In the genomic region with DNA sequence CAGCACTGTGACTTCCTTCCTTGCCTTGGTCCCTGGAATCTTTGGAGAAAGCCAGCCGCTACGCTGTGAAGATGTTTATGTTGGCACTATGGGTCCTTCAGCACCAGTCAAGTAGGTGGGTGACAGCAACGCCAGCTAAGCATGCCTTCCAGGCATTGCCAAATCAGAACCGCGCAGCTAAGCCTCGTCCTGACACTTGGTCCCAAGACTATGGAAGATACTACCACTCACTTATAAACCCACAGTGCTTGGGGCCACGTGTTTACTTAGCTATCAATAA, we compare ENCODE assay signal across 19 mouse cellular contexts.
DNase-seq lines count a peak whose midpoint lies in the region; ATAC-seq and TF ChIP-seq lines count a peak whose summit lies in the region.
"Had no signal": no experiment of that assay in that cellular context is flagged by ENCODE, and none has a peak within 500 bp of the region (broad histone marks: within the 10 kb centered on the region; RNA-seq: fewer than 3 reads in every experiment).

No protein-coding gene starts in this region.

- H3K4me1 ChIP-seq in heart, embryonic 10.5 days: peaks cover 40% of the 10 kb centered on the region
- peaks cover 2% of the 10 kb centered on the region; the same call in 1 of the 2 replicates for H3K4me1 ChIP-seq in heart, adult 2 months (ENCODE audit: control insufficient read depth, insufficient read depth, low read length)
- H3K4me1 ChIP-seq in kidney, embryonic 16.5 days (ENCODE audit: insufficient read depth, low read length): peaks cover 27% of the 10 kb centered on the region
- peaks cover 16% of the 10 kb centered on the region for H3K4me1 ChIP-seq in midbrain, embryonic 16.5 days (ENCODE audit: control insufficient read depth, insufficient read depth, low read length)
- peaks cover 14% of the 10 kb centered on the region for H3K4me1 ChIP-seq in midbrain, embryonic 14.5 days (ENCODE audit: control insufficient read depth, insufficient read depth, low read length)
- H3K4me1 ChIP-seq: liver, embryonic 13.5 days; megakaryocyte, embryonic 14.5 days had no signal

- H3K9me3 ChIP-seq in heart, embryonic 10.5 days: no peaks in the 10 kb centered on the region
- no peaks in the 10 kb centered on the region for H3K9me3 ChIP-seq in kidney, embryonic 16.5 days (ENCODE audit: low read length)
- H3K9me3 ChIP-seq in midbrain, embryonic 16.5 days (replicated peaks; ENCODE audit: control insufficient read depth, low read length, poor library complexity, severe bottlenecking): no peaks in the 10 kb centered on the region
- H3K9me3 ChIP-seq in midbrain, embryonic 14.5 days (ENCODE audit: control insufficient read depth, low read length): no peaks in the 10 kb centered on the region
- H3K9me3 ChIP-seq: hindbrain, embryonic 12.5 days; limb, embryonic 13.5 days; liver, embryonic 13.5 days had no signal

- 77% methylated on average over 7 of the region's 7 CpGs for WGBS in heart, embryonic 10.5 days
- 63% methylated on average over 7 of the region's 7 CpGs for WGBS in heart, adult 2 months
- 71% methylated on average over 7 of the region's 7 CpGs for WGBS in kidney, embryonic 16.5 days
- 71% methylated on average over 7 of the region's 7 CpGs for WGBS in midbrain, embryonic 16.5 days
- 76% methylated on average over 7 of the region's 7 CpGs for WGBS in midbrain, embryonic 14.5 days

- no peak overlapping the region for H3K4me3 ChIP-seq in heart, embryonic 10.5 days
- no peak overlapping the region for H3K4me3 ChIP-seq in heart, adult 2 months
- no peak overlapping the region for H3K4me3 ChIP-seq in kidney, embryonic 16.5 days (ENCODE audit: low read length)
- H3K4me3 ChIP-seq in midbrain, embryonic 16.5 days (ENCODE audit: low read depth, low read length): no peak overlapping the region
- no peak overlapping the region for H3K4me3 ChIP-seq in midbrain, embryonic 14.5 days (replicated peaks; ENCODE audit: low read depth, low read length)
- H3K4me3 ChIP-seq: hindbrain, embryonic 12.5 days; layer of hippocampus, adult 2 months; limb, embryonic 13.5 days; liver, embryonic 13.5 days; megakaryocyte, embryonic 14.5 days had no signal

- intact Hi-C loops in heart, adult 2 months (cut with DNase I): no loop called here

- 0 out of 2 replicates have a peak overlapping the region, but pooled peaks have one; percentile 2 for H3K27ac ChIP-seq in heart, embryonic 10.5 days
- no peak overlapping the region for H3K27ac ChIP-seq in heart, adult 2 months
- 0 out of 2 replicates have a peak overlapping the region, but pooled peaks have one; percentile 8 for H3K27ac ChIP-seq in kidney, embryonic 16.5 days (ENCODE audit: low read length)
- H3K27ac ChIP-seq in midbrain, embryonic 16.5 days (ENCODE audit: low read length): no peak overlapping the region
- H3K27ac ChIP-seq in midbrain, embryonic 14.5 days (replicated peaks; ENCODE audit: low read depth, low read length): no peak overlapping the region
- H3K27ac ChIP-seq: hindbrain, embryonic 12.5 days; layer of hippocampus, adult 2 months; limb, embryonic 13.5 days; liver, embryonic 13.5 days had no signal

- no peak for TF ChIP-seq EP300 in heart, adult 2 months (IDR thresholded peaks at IDR 0.05; ENCODE audit: insufficient read depth, low read depth, low read length)

- H3K4me2 ChIP-seq in kidney, embryonic 16.5 days (replicated peaks; ENCODE audit: low read depth, low read length): no peak overlapping the region
- no peak overlapping the region for H3K4me2 ChIP-seq in midbrain, embryonic 16.5 days (ENCODE audit: low read length)
- no peak overlapping the region for H3K4me2 ChIP-seq in midbrain, embryonic 14.5 days (ENCODE audit: low read length)
- H3K4me2 ChIP-seq: hindbrain, embryonic 12.5 days; limb, embryonic 13.5 days; liver, embryonic 13.5 days; lung, embryonic 14.5 days had no signal

- TF ChIP-seq CTCF in heart, adult 2 months (IDR thresholded peaks at IDR 0.05): no peak

- no peak overlapping the region for H3K9ac ChIP-seq in heart, adult 2 months (ENCODE audit: low read depth, low read length)
- no peak overlapping the region for H3K9ac ChIP-seq in kidney, embryonic 16.5 days (replicated peaks; ENCODE audit: low read length)
- no peak overlapping the region for H3K9ac ChIP-seq in midbrain, embryonic 16.5 days (ENCODE audit: low read depth, low read length)
- H3K9ac ChIP-seq in midbrain, embryonic 14.5 days (replicated peaks; ENCODE audit: low read length): no peak overlapping the region
- H3K9ac ChIP-seq: hindbrain, embryonic 12.5 days; limb, embryonic 13.5 days; liver, embryonic 13.5 days; lung, embryonic 14.5 days had no signal

- H3K79me2 ChIP-seq in heart, adult 2 months (replicated peaks; ENCODE audit: control insufficient read depth, insufficient read depth, low read length): no peaks in the 10 kb centered on the region

- no peak for DNase-seq in heart, embryonic 10.5 days (ENCODE audit: low spot score)
- no peak for DNase-seq in heart, adult 2 months
- DNase-seq in kidney, postnatal 14 days: no peak
- DNase-seq in midbrain, embryonic 14.5 days: no peak
- DNase-seq in adrenal gland, adult 18-20 months (ENCODE audit: low spot score in 2 of 2): no peak
- DNase-seq: adrenal gland, adult 8-10 months; cerebellum, adult 9-11 months; kidney, postnatal 10 days; layer of hippocampus, postnatal 36 days; liver, embryonic 13.5 days; thymus, postnatal 25 days had no signal

- no peaks in the 10 kb centered on the region for H3K27me3 ChIP-seq in heart, embryonic 10.5 days (ENCODE audit: insufficient read depth, poor library complexity, severe bottlenecking)
- no peaks in the 10 kb centered on the region for H3K27me3 ChIP-seq in heart, adult 2 months (ENCODE audit: control insufficient read depth, insufficient read depth, low read length)
- H3K27me3 ChIP-seq in kidney, embryonic 16.5 days (ENCODE audit: insufficient read depth, low read length): no peaks in the 10 kb centered on the region
- no peaks in the 10 kb centered on the region for H3K27me3 ChIP-seq in midbrain, embryonic 16.5 days (ENCODE audit: control insufficient read depth, insufficient read depth, low read depth, low read length)
- no peaks in the 10 kb centered on the region for H3K27me3 ChIP-seq in midbrain, embryonic 14.5 days (ENCODE audit: control insufficient read depth, insufficient read depth, low read length)
- H3K27me3 ChIP-seq: limb, embryonic 13.5 days; liver, embryonic 13.5 days; megakaryocyte, embryonic 14.5 days had no signal

- 0 out of 2 replicates have a peak, but pooled peaks have one; percentile 18 for ATAC-seq in kidney, embryonic 16.5 days (ENCODE audit: low FRiP score, low TSS enrichment)
- ATAC-seq in midbrain, embryonic 16.5 days: peak; percentile 25; the same call in 1 of the 2 replicates
- ATAC-seq in midbrain, embryonic 14.5 days (ENCODE audit: low FRiP score, low TSS enrichment): no peak; the same call in 1 of the 2 replicates
- ATAC-seq: inflammation-experienced regulatory T-cells, adult 6 months had no signal

- TF ChIP-seq POLR2A in heart, adult 2 months (IDR thresholded peaks at IDR 0.05; ENCODE audit: insufficient read depth, low read depth, low read length): no peak

- no peaks in the 10 kb centered on the region for H3K36me3 ChIP-seq in heart, embryonic 10.5 days
- H3K36me3 ChIP-seq in heart, adult 2 months (ENCODE audit: control insufficient read depth, insufficient read depth, low read length): no peaks in the 10 kb centered on the region
- no peaks in the 10 kb centered on the region for H3K36me3 ChIP-seq in kidney, embryonic 16.5 days (ENCODE audit: insufficient read depth, low read length)
- H3K36me3 ChIP-seq in midbrain, embryonic 16.5 days (ENCODE audit: control insufficient read depth, insufficient read depth, low read length): no peaks in the 10 kb centered on the region
- H3K36me3 ChIP-seq in midbrain, embryonic 14.5 days (ENCODE audit: control insufficient read depth, insufficient read depth, low read length): no peaks in the 10 kb centered on the region
- H3K36me3 ChIP-seq: hindbrain, embryonic 12.5 days; limb, embryonic 13.5 days; liver, embryonic 13.5 days had no signal

Comparison
In these comparisons a context has a peak if more than half of its experiments do, and no peak if none do; other contexts are left out.
1. H3K27ac ChIP-seq: peak in heart, embryonic 10.5 days (single experiment) and kidney, embryonic 16.5 days (single experiment); none in heart, adult 2 months (single experiment), midbrain, embryonic 16.5 days (single experiment) and midbrain, embryonic 14.5 days (single experiment).